Mouse (Mus musculus) MEL (cell line): ENCODE measurements around the gene Nat8l. TPM values are rescaled to one million over a fixed set of nuclear protein-coding genes. Genes with fewer than 3 reads are reported as not detected.

Source experiments
- DNase-seq: peaks from one replicate; pipeline ENCODE4 v3.0.0; 2011; ENCODE audit warnings: low read depth, low spot score
- H3K27ac ChIP-seq: 2 replicates; pipeline ENCODE4 v1.5.1; 2012; ENCODE audit warnings: low read depth, mild to moderate bottlenecking, control low read depth, low read length, moderate library complexity; ENCODE audit not compliant: control insufficient read depth
- H3K27me3 ChIP-seq, 2 experiments: fragments of 150-350 bp in 1 of 2; sonication (generic) in 1 of 2; 2 replicates each; pipeline ENCODE4 v1.6.1; 2012; ENCODE audit warnings: low read length in 2 of 2, mild to moderate bottlenecking in 2 of 2, improper control_type of control experiment in 1 of 2, moderate library complexity in 1 of 2; ENCODE audit not compliant: insufficient read depth in 2 of 2, control insufficient read depth in 1 of 2
- H3K36me3 ChIP-seq, 2 experiments: 2 replicates each; pipeline ENCODE4 v1.6.1; 2012 to 2014; ENCODE audit warnings: low read length in 2 of 2, improper control_type of control experiment in 1 of 2, inconsistent platforms in 1 of 2, mild to moderate bottlenecking in 1 of 2; ENCODE audit not compliant: insufficient read depth in 2 of 2, control insufficient read depth in 1 of 2
- H3K4me1 ChIP-seq, 2 experiments: fragments of 150-350 bp in 1 of 2; sonication (generic) in 1 of 2; 2 replicates each; pipeline ENCODE4 v1.6.1; 2012; ENCODE audit warnings: low read length in 2 of 2, improper control_type of control experiment in 1 of 2, mild to moderate bottlenecking in 1 of 2; ENCODE audit not compliant: insufficient read depth in 2 of 2, control insufficient read depth in 1 of 2
- H3K4me3 ChIP-seq, 2 experiments: fragments of 150-350 bp in 1 of 2; sonication (generic) in 1 of 2; 2 replicates each; pipeline ENCODE4 v1.5.1; 2012; ENCODE audit warnings: low read depth in 2 of 2, low read length in 2 of 2, mild to moderate bottlenecking in 2 of 2, moderate library complexity in 2 of 2, control low read depth in 1 of 2, improper control_type of control experiment in 1 of 2; ENCODE audit not compliant: control insufficient read depth in 1 of 2, insufficient read depth in 1 of 2
- H3K79me2 ChIP-seq: 2 replicates; pipeline ENCODE4 v1.6.1; 2012; ENCODE audit warnings: mild to moderate bottlenecking, low read length, moderate library complexity; ENCODE audit not compliant: control insufficient read depth, poor library complexity, insufficient read depth
- H3K9ac ChIP-seq: 2 replicates; pipeline ENCODE4 v1.6.1; 2012; ENCODE audit warnings: low read depth, mild to moderate bottlenecking, control low read depth, low read length, moderate library complexity; ENCODE audit not compliant: control insufficient read depth, poor library complexity, severe bottlenecking
- H3K9me3 ChIP-seq: fragments of 150-350 bp; sonication (generic); replicated peaks from 2 replicates; pipeline ENCODE4 v1.6.1; 2012; ENCODE audit warnings: mild to moderate bottlenecking, low read length, improper control_type of control experiment, moderate library complexity; ENCODE audit not compliant: insufficient read depth
- BHLHE40 ChIP-seq: IDR thresholded peaks from 2 replicates; pipeline ENCODE4 v1.6.1; 2012; ENCODE audit warnings: low read depth, mild to moderate bottlenecking, inconsistent platforms, low read length, improper control_type of control experiment, borderline replicate concordance
- CHD2 ChIP-seq: IDR thresholded peaks from 2 replicates; pipeline ENCODE4 v1.6.1; 2011; ENCODE audit warnings: low read length, improper control_type of control experiment
- CTCF ChIP-seq, 3 experiments: IDR thresholded peaks in 2 of 3; conservative IDR thresholded peaks in 1 of 3; 2 replicates each; pipeline ENCODE4 v1.5.1; 2011 to 2012; ENCODE audit warnings: low read length in 3 of 3, low read depth in 2 of 3, mild to moderate bottlenecking in 2 of 3, improper control_type of control experiment in 1 of 3, inconsistent platforms in 1 of 3, mixed read lengths in 1 of 3, moderate library complexity in 1 of 3; ENCODE audit not compliant: control insufficient read depth in 1 of 3, insufficient read depth in 1 of 3, poor library complexity in 1 of 3, severe bottlenecking in 1 of 3
- E2F4 ChIP-seq: IDR thresholded peaks from 2 replicates; pipeline ENCODE4 v1.6.1; 2011; ENCODE audit warnings: low read depth, low read length, improper control_type of control experiment, borderline replicate concordance
- ELF1 ChIP-seq: IDR thresholded peaks from 2 replicates; pipeline ENCODE4 v1.6.1; 2014; ENCODE audit warnings: low read depth, mild to moderate bottlenecking, inconsistent platforms, low read length, improper control_type of control experiment, moderate library complexity
- ETS1 ChIP-seq: IDR thresholded peaks from 2 replicates; pipeline ENCODE4 v1.6.1; 2012; ENCODE audit warnings: low read depth, mild to moderate bottlenecking, inconsistent platforms, low read length, improper control_type of control experiment, moderate library complexity
- GABPA ChIP-seq: IDR thresholded peaks from 2 replicates; pipeline ENCODE4 v1.6.1; 2012; ENCODE audit warnings: low read depth, mild to moderate bottlenecking, inconsistent platforms, low read length, improper control_type of control experiment, moderate library complexity
- GATA1 ChIP-seq: IDR thresholded peaks from 2 replicates; pipeline ENCODE4 v1.6.1; 2011; ENCODE audit warnings: low read depth, low read length, improper control_type of control experiment
- HCFC1 ChIP-seq: IDR thresholded peaks from 2 replicates; pipeline ENCODE4 v1.6.1; 2012; ENCODE audit warnings: low read depth, mild to moderate bottlenecking, inconsistent platforms, low read length, improper control_type of control experiment, moderate library complexity
- KAT2A ChIP-seq: conservative IDR thresholded peaks from 2 replicates; pipeline ENCODE4 v1.6.1; 2012; ENCODE audit warnings: low read depth, low read length, improper control_type of control experiment, inconsistent platforms
- MAFK ChIP-seq: IDR thresholded peaks from 2 replicates; pipeline ENCODE4 v1.6.1; 2011; ENCODE audit warnings: low read depth, mild to moderate bottlenecking, low read length, improper control_type of control experiment, borderline replicate concordance
- MAX ChIP-seq: IDR thresholded peaks from 2 replicates; pipeline ENCODE4 v1.6.1; 2011; ENCODE audit warnings: low read length, improper control_type of control experiment
- MEF2A ChIP-seq: IDR thresholded peaks from 2 replicates; pipeline ENCODE4 v1.6.1; 2014; ENCODE audit warnings: low read depth, mild to moderate bottlenecking, inconsistent platforms, low read length, improper control_type of control experiment; ENCODE audit not compliant: poor library complexity, insufficient replicate concordance, severe bottlenecking; ENCODE audit errors: extremely low read depth
- MXI1 ChIP-seq: IDR thresholded peaks from 2 replicates; pipeline ENCODE4 v1.6.1; 2011; ENCODE audit warnings: mild to moderate bottlenecking, low read depth, low read length, improper control_type of control experiment
- NRF1 ChIP-seq: IDR thresholded peaks from 2 replicates; pipeline ENCODE4 v1.6.1; 2014; ENCODE audit warnings: low read depth, mild to moderate bottlenecking, inconsistent platforms, low read length, improper control_type of control experiment, moderate library complexity; ENCODE audit not compliant: poor library complexity, insufficient read depth, severe bottlenecking
- POLR2A ChIP-seq, 2 experiments: IDR thresholded peaks; 2 replicates each; pipeline ENCODE4 v1.6.1; 2011 to 2012; ENCODE audit warnings: low read length in 2 of 2, mild to moderate bottlenecking in 2 of 2, control low read depth in 1 of 2, improper control_type of control experiment in 1 of 2, low read depth in 1 of 2, moderate library complexity in 1 of 2; ENCODE audit not compliant: control insufficient read depth in 1 of 2, insufficient read depth in 1 of 2, poor library complexity in 1 of 2
- POLR2AphosphoS2 ChIP-seq: IDR thresholded peaks from 2 replicates; pipeline ENCODE4 v1.6.1; 2011; ENCODE audit warnings: low read length, improper control_type of control experiment
- POLR2AphosphoS5 ChIP-seq: IDR thresholded peaks from 2 replicates; pipeline ENCODE4 v1.6.1; 2012; ENCODE audit warnings: low read depth, borderline replicate concordance, mild to moderate bottlenecking, inconsistent platforms, low read length, moderate library complexity, mixed read lengths
- RAD21 ChIP-seq: IDR thresholded peaks from 2 replicates; pipeline ENCODE4 v1.6.1; 2011; ENCODE audit warnings: mild to moderate bottlenecking, low read depth, low read length, improper control_type of control experiment
- SMC3 ChIP-seq: IDR thresholded peaks from 2 replicates; pipeline ENCODE4 v1.6.1; 2011; ENCODE audit warnings: low read depth, low read length, improper control_type of control experiment
- TAL1 ChIP-seq: IDR thresholded peaks from 2 replicates; pipeline ENCODE4 v1.6.1; 2012; ENCODE audit warnings: mild to moderate bottlenecking, inconsistent platforms, low read length, moderate library complexity, mixed read lengths
- TBP ChIP-seq: IDR thresholded peaks from 2 replicates; pipeline ENCODE4 v1.8.0; 2011; ENCODE audit warnings: low read depth, low read length, improper control_type of control experiment
- TCF12 ChIP-seq: IDR thresholded peaks from 2 replicates; pipeline ENCODE4 v1.6.1; 2014; ENCODE audit warnings: low read depth, mild to moderate bottlenecking, inconsistent platforms, low read length, improper control_type of control experiment, moderate library complexity
- UBTF ChIP-seq: IDR thresholded peaks from 2 replicates; pipeline ENCODE4 v1.6.1; 2012; ENCODE audit warnings: low read depth, mild to moderate bottlenecking, inconsistent platforms, low read length, improper control_type of control experiment, moderate library complexity, borderline replicate concordance; ENCODE audit not compliant: insufficient read depth
- USF1 ChIP-seq: IDR thresholded peaks from 2 replicates; pipeline ENCODE4 v1.6.1; 2014; ENCODE audit warnings: low read depth, mild to moderate bottlenecking, inconsistent platforms, low read length, improper control_type of control experiment, moderate library complexity
- ZKSCAN1 ChIP-seq: IDR thresholded peaks from 2 replicates; pipeline ENCODE4 v1.6.1; 2012; ENCODE audit warnings: low read depth, mild to moderate bottlenecking, inconsistent platforms, low read length, improper control_type of control experiment, moderate library complexity
- ZMIZ1 ChIP-seq: IDR thresholded peaks from 2 replicates; pipeline ENCODE4 v1.6.1; 2012; ENCODE audit warnings: low read depth, mild to moderate bottlenecking, inconsistent platforms, low read length, improper control_type of control experiment, moderate library complexity
- ZNF384 ChIP-seq: IDR thresholded peaks from 2 replicates; pipeline ENCODE4 v1.6.1; 2012; ENCODE audit warnings: low read depth, mild to moderate bottlenecking, inconsistent platforms, low read length, improper control_type of control experiment
- polyA plus RNA-seq, 2 experiments: library from polyadenylated mRNA; stranded (reverse) in 1 of 2; unstranded in 1 of 2; fragments of >175 nt in 1 of 2; fragments of >200 nt in 1 of 2; gene quantifications; 2 replicates each; pipeline versions ENCODE4 v1.2.1 to v1.2.4; 2012; ENCODE audit warnings: low replicate concordance in 2 of 2, low read depth in 1 of 2; ENCODE audit not compliant: insufficient read length in 2 of 2, insufficient read depth in 1 of 2, missing spikeins in 1 of 2
- total RNA-seq: library from RNA; depleted of rRNA; stranded (reverse); fragments of 300-350 nt; gene quantifications from 2 replicates; pipeline ENCODE4 v1.2.3, GENCODE M21; 2012

Gene Nat8l
- total and polyA plus RNA-seq, 3 experiments, result not detected

GRCm38 (mm10) chr5:34000809-34001208 lies 5.0 kb downstream of the Nat8l start:
- TF ChIP-seq GATA1 (no peak), GABPA (no peak), ZMIZ1 (no peak), ETS1 (no peak), POLR2AphosphoS2 (no peak), ELF1 (no peak), POLR2A (IDR thresholded peaks at IDR 0.05; ENCODE audit: control insufficient read depth in 1 of 2, insufficient read depth in 1 of 2, low read depth in 1 of 2, low read length in 2 of 2, poor library complexity in 1 of 2) (no peak), HCFC1 (no peak), MAFK (no peak), CHD2 (no peak), MEF2A (no peak), POLR2AphosphoS5 (no peak), RAD21 (no peak), ZKSCAN1 (no peak), TAL1 (no peak), MXI1 (no peak), USF1 (no peak), NRF1 (no peak), CTCF (IDR thresholded peaks at IDR 0.05 in 2 of 3, conservative IDR thresholded peaks at IDR 0.05 in 1 of 3; ENCODE audit: control insufficient read depth in 1 of 3, insufficient read depth in 1 of 3, low read depth in 2 of 3, low read length in 3 of 3, poor library complexity in 1 of 3, severe bottlenecking in 1 of 3) (no peak)
- TF ChIP-seq, all 39 proteins: peak for 0
- no peak for DNase-seq

GRCm38 (mm10) chr5:34001401-34001800 lies 5.6 kb downstream of the Nat8l start:
- Histone ChIP-seq H3K27ac (no peak overlapping the region), H3K36me3 (no peaks in the 10 kb centered on the region), H3K4me3 (no peak overlapping the region), H3K9ac (no peak overlapping the region), H3K79me2 (no peaks in the 10 kb centered on the region), H3K27me3 (no peaks in the 10 kb centered on the region), H3K9me3 (no peaks in the 10 kb centered on the region), H3K4me1 (no peaks in the 10 kb centered on the region)
- DNase-seq, result no peak
- TF ChIP-seq BHLHE40, result no peak
- no peak for TF ChIP-seq SMC3
- no peak for TF ChIP-seq E2F4
- TF ChIP-seq CHD2, result no peak
- no peak for TF ChIP-seq MAX
- no peak for TF ChIP-seq ZNF384
- TF ChIP-seq POLR2AphosphoS2, result no peak
- TF ChIP-seq ETS1, result no peak
- no peak for TF ChIP-seq GATA1
- no peak for TF ChIP-seq KAT2A
- no peak for TF ChIP-seq NRF1
- no peak for TF ChIP-seq HCFC1
- TF ChIP-seq UBTF, result no peak
- no peak for TF ChIP-seq RAD21
- TF ChIP-seq TCF12, result no peak
- TF ChIP-seq TBP, result no peak

More at GRCm38 (mm10) chr5:34000809-34001208, 5.0 kb downstream of the Nat8l start:
- Histone ChIP-seq H3K4me1 (no peaks in the 10 kb centered on the region), H3K27me3 (no peaks in the 10 kb centered on the region), H3K36me3 (no peaks in the 10 kb centered on the region), H3K4me3 (no peak overlapping the region), H3K79me2 (no peaks in the 10 kb centered on the region), H3K9me3 (no peaks in the 10 kb centered on the region), H3K9ac (no peak overlapping the region), H3K27ac (no peak overlapping the region)
